Mouse (Mus musculus) CH12.LX (cell line): ENCODE measurements around the gene Gm17018. TPM values are rescaled to one million over a fixed set of nuclear protein-coding genes. Genes with fewer than 3 reads are reported as not detected.

Experiments used
- DNase-seq: peaks from one replicate; pipeline ENCODE4 v3.0.0-alpha.2; 2013; ENCODE audit errors: extremely low read depth
- H3K27ac ChIP-seq: 2 replicates; pipeline ENCODE4 v1.5.1; 2012; ENCODE audit warnings: low read depth, mild to moderate bottlenecking, control low read depth, moderate library complexity; ENCODE audit not compliant: insufficient read depth
- H3K27me3 ChIP-seq: replicated peaks from 2 replicates; pipeline ENCODE3; 2012; ENCODE audit warnings: inconsistent platforms
- H3K36me3 ChIP-seq, 2 experiments: replicated peaks in 1 of 2; 2 replicates each; pipeline versions ENCODE3 to v1.6.1; 2012; ENCODE audit warnings: inconsistent platforms in 1 of 2, low read length in 1 of 2, mild to moderate bottlenecking in 1 of 2, mixed read lengths in 1 of 2, moderate library complexity in 1 of 2; ENCODE audit not compliant: control insufficient read depth in 1 of 2, insufficient read depth in 1 of 2
- H3K4me1 ChIP-seq, 2 experiments: 2 replicates each; pipeline ENCODE4 v1.6.1; 2012; ENCODE audit warnings: inconsistent platforms in 1 of 2, moderate library complexity in 1 of 2; ENCODE audit not compliant: insufficient read depth in 2 of 2, control insufficient read depth in 1 of 2
- H3K4me2 ChIP-seq: 2 replicates; pipeline ENCODE4 v1.6.1; 2012; ENCODE audit warnings: low read depth, mild to moderate bottlenecking, control low read depth; ENCODE audit not compliant: poor library complexity, insufficient read depth, severe bottlenecking
- H3K4me3 ChIP-seq, 3 experiments: fragments of 150-350 bp in 1 of 3; sonication (generic) in 1 of 3; replicated peaks in 1 of 3; 2 replicates each; pipeline versions ENCODE3 to v1.5.1; 2011 to 2012; ENCODE audit warnings: low read depth in 2 of 3, low read length in 2 of 3, mild to moderate bottlenecking in 2 of 3, moderate library complexity in 2 of 3, control low read depth in 1 of 3, improper control_type of control experiment in 1 of 3, inconsistent platforms in 1 of 3, mixed read lengths in 1 of 3; ENCODE audit not compliant: poor library complexity in 1 of 3
- H3K79me2 ChIP-seq: replicated peaks from 2 replicates; pipeline ENCODE4 v1.6.1; 2012; ENCODE audit warnings: mild to moderate bottlenecking, moderate library complexity; ENCODE audit not compliant: control insufficient read depth, poor library complexity, insufficient read depth, severe bottlenecking; ENCODE audit errors: extremely low read depth
- H3K9ac ChIP-seq: 2 replicates; pipeline ENCODE4 v1.6.1; 2012; ENCODE audit warnings: low read depth, mild to moderate bottlenecking, control low read depth, moderate library complexity; ENCODE audit not compliant: insufficient read depth
- H3K9me3 ChIP-seq: replicated peaks from 2 replicates; pipeline ENCODE3; 2012; ENCODE audit warnings: low read length, inconsistent platforms, mixed read lengths
- CTCF ChIP-seq, 2 experiments: IDR thresholded peaks in 1 of 2; conservative IDR thresholded peaks in 1 of 2; 2 replicates each; pipeline ENCODE4 v1.5.1; 2011 to 2012; ENCODE audit warnings: low read depth in 2 of 2, low read length in 2 of 2, improper control_type of control experiment in 1 of 2, inconsistent platforms in 1 of 2, mild to moderate bottlenecking in 1 of 2, moderate library complexity in 1 of 2
- GABPA ChIP-seq: IDR thresholded peaks from 2 replicates; pipeline ENCODE4 v1.6.1; 2012; ENCODE audit warnings: low read depth, low read length, improper control_type of control experiment, inconsistent platforms; ENCODE audit not compliant: insufficient replicate concordance
- POLR2A ChIP-seq: IDR thresholded peaks from 2 replicates; pipeline ENCODE4 v1.6.1; 2011; ENCODE audit warnings: low read depth, mild to moderate bottlenecking, improper control_type of control experiment, low read length
- SMC3 ChIP-seq: IDR thresholded peaks from 2 replicates; pipeline ENCODE4 v1.6.1; 2011; ENCODE audit warnings: low read depth, low read length, improper control_type of control experiment
- ZC3H11A ChIP-seq: IDR thresholded peaks from 2 replicates; pipeline ENCODE4 v1.6.1; 2012; ENCODE audit warnings: low read depth, mild to moderate bottlenecking, inconsistent platforms, low read length, improper control_type of control experiment
- dilution Hi-C: fragments of 300-500 bp; cut with MboI; formaldehyde crosslinking; loops from 2 replicates; pipeline ENCODE4 v1.14.3; 2020; ENCODE audit warnings: low sequenced_read_pairs; ENCODE audit not compliant: extremely low pct_unique_long_range_greater_than_20kb, extremely low pct_ligation_motif_present
- in situ Hi-C: fragments of 300-500 bp; cut with MboI; formaldehyde crosslinking; loops from 3 replicates; pipeline ENCODE4 v1.14.3; 2019; ENCODE audit warnings: low sequenced_read_pairs, low pct_ligation_motif_present, low pct_unique_long_range_greater_than_20kb, mixed read lengths
- polyA plus RNA-seq: library from polyadenylated mRNA; unstranded; fragments of >175 nt; gene quantifications from 2 replicates; pipeline ENCODE4 v1.2.1, GENCODE M21; 2012; ENCODE audit warnings: low read depth; ENCODE audit not compliant: insufficient read length
- total RNA-seq, 2 experiments: library from RNA; depleted of rRNA; stranded (reverse); fragments of 300-350 nt in 1 of 2; fragments of >200 nt in 1 of 2; gene quantifications; 2 replicates each; pipeline ENCODE4 v1.2.3; 2012 to 2014

Gm17018 gene
- total and polyA plus RNA-seq, 3 experiments: 18.5 to 40.4 (median 34.4) TPM

- Histone ChIP-seq H3K79me2 (no peaks in the 10 kb centered on the region), H3K9me3 (no peaks in the 10 kb centered on the region), H3K36me3 (peaks cover 0 to 11% of the 10 kb centered on the region in 2 experiments), H3K4me3 (no peak overlapping the region), H3K4me1 (peaks cover 5 to 30% of the 10 kb centered on the region in 2 experiments; a peak in 3 of 4 replicates), H3K9ac (no peak overlapping the region), H3K27ac (no peak overlapping the region), H3K27me3 (no peaks in the 10 kb centered on the region), H3K4me2 (no peak overlapping the region)
- DNase-seq: peak; percentile 31
- dilution Hi-C loops: no loop called here
- in situ Hi-C loops: no loop called here
- TF ChIP-seq POLR2A (no peak), ZC3H11A (no peak), CTCF (conservative IDR thresholded peaks at IDR 0.05 in 1 of 2, IDR thresholded peaks at IDR 0.05 in 1 of 2; ENCODE audit: low read depth in 2 of 2, low read length in 2 of 2) (peak in 1 of 2 experiments; percentile 68; a peak in 2 of 4 replicates), GABPA (no peak), SMC3 (peak; percentile 42)
These were observed 68.8 kb downstream of the Gm17018 start for GRCm38 (mm10) chr19:45629219-45629618.

Other genes with a start within 250 kb of the Gm17018 start
- 13.5 and 14.0 TPM in 2 replicates for gene Btrc, start 196.9 kb upstream of the Gm17018 start, total RNA-seq (2012; rRNA removed)
- gene Btrc, start 196.9 kb upstream of the Gm17018 start, total RNA-seq (2014; rRNA removed): 11.0 and 11.8 TPM in 2 replicates
- 20.7 and 21.2 TPM in 2 replicates for gene Btrc, start 196.9 kb upstream of the Gm17018 start, polyA plus RNA-seq
- 21.0 and 24.6 TPM in 2 replicates for gene Poll, start 84 bp upstream of the Gm17018 start, total RNA-seq (2012; rRNA removed)
- gene Poll, start 84 bp upstream of the Gm17018 start, total RNA-seq (2014; rRNA removed): 18.9 and 19.1 TPM in 2 replicates
- 14.0 and 16.5 TPM in 2 replicates for gene Poll, start 84 bp upstream of the Gm17018 start, polyA plus RNA-seq
- gene Fbxw4, start 99.7 kb downstream of the Gm17018 start, total RNA-seq (2012; rRNA removed): 3.2 and 4.5 TPM in 2 replicates
- 4.8 and 7.5 TPM in 2 replicates for gene Fbxw4, start 99.7 kb downstream of the Gm17018 start, total RNA-seq (2014; rRNA removed)
- gene Fbxw4, start 99.7 kb downstream of the Gm17018 start, polyA plus RNA-seq: 5.5 and 8.6 TPM in 2 replicates
- gene Fgf8, start 182.3 kb downstream of the Gm17018 start, total RNA-seq (2012; rRNA removed): not detected in 2 replicates
- gene Fgf8, start 182.3 kb downstream of the Gm17018 start, total RNA-seq (2014; rRNA removed): not detected in 2 replicates
- not detected in 2 replicates for gene Fgf8, start 182.3 kb downstream of the Gm17018 start, polyA plus RNA-seq
- gene Npm3, start 189.0 kb downstream of the Gm17018 start, total RNA-seq (2012; rRNA removed): 189 and 220 TPM in 2 replicates
- 225 and 248 TPM in 2 replicates for gene Npm3, start 189.0 kb downstream of the Gm17018 start, total RNA-seq (2014; rRNA removed)
- gene Npm3, start 189.0 kb downstream of the Gm17018 start, polyA plus RNA-seq: 237 TPM in 2 replicates
- 63.9 and 69.8 TPM in 2 replicates for gene Mgea5, start 223.2 kb downstream of the Gm17018 start, total RNA-seq (2012; rRNA removed)
- gene Mgea5, start 223.2 kb downstream of the Gm17018 start, total RNA-seq (2014; rRNA removed): 69.4 and 78.7 TPM in 2 replicates
- gene Mgea5, start 223.2 kb downstream of the Gm17018 start, polyA plus RNA-seq: 66.4 and 68.7 TPM in 2 replicates